Mouse (Mus musculus) forebrain, embryonic 14.5 days (tissue): ENCODE measurements around the gene Erbb2. TPM values are rescaled to one million over a fixed set of nuclear protein-coding genes. Genes with fewer than 3 reads are reported as not detected.
A peak's percentile ranks its signal among the peaks of the same experiment; 100 is the strongest.
"Not testable (repeated sequence)": the region's sequence is repeated elsewhere in the genome, so short reads cannot be mapped to it uniquely, and the experiment has no call there.

ENCODE experiments used
- ATAC-seq: fragments of 200-750 bp; cut with Nextera tagmentation; 2 replicates; pipeline ENCODE4 v1.8.0; 2017; ENCODE audit warnings: mild to moderate bottlenecking, moderate library complexity
- DNase-seq: peaks from one replicate; pipeline ENCODE4 v3.0.0-alpha.2; 2015; ENCODE audit warnings: low spot score
- H3K27ac ChIP-seq: fragments of 300-500 bp; sonication (generic); 2 replicates; pipeline ENCODE4 v1.5.1; 2014; ENCODE audit warnings: low read depth, mild to moderate bottlenecking, control low read depth, low read length, moderate library complexity
- H3K27me3 ChIP-seq: fragments of 300-500 bp; sonication (generic); replicated peaks from 2 replicates; pipeline ENCODE4 v1.6.1; 2014; ENCODE audit warnings: low read length, control low read depth, mixed read lengths; ENCODE audit not compliant: control insufficient read depth, insufficient read depth
- H3K36me3 ChIP-seq: fragments of 300-500 bp; sonication (generic); 2 replicates; pipeline ENCODE4 v1.6.1; 2014; ENCODE audit warnings: low read length, control low read depth; ENCODE audit not compliant: control insufficient read depth, insufficient read depth
- H3K4me1 ChIP-seq: fragments of 300-500 bp; sonication (generic); 2 replicates; pipeline ENCODE4 v1.6.1; 2014; ENCODE audit warnings: antibody characterized with exemption, low read length, control low read depth; ENCODE audit not compliant: control insufficient read depth, insufficient read depth
- H3K4me2 ChIP-seq: fragments of 300-500 bp; sonication (generic); 2 replicates; pipeline ENCODE4 v1.6.1; 2014; ENCODE audit warnings: mild to moderate bottlenecking, control low read depth, low read length
- H3K4me3 ChIP-seq: fragments of 300-500 bp; sonication (generic); 2 replicates; pipeline ENCODE4 v1.5.1; 2014; ENCODE audit warnings: low read depth, low read length, control low read depth
- H3K9ac ChIP-seq: fragments of 300-500 bp; sonication (generic); 2 replicates; pipeline ENCODE4 v1.6.1; 2014; ENCODE audit warnings: mild to moderate bottlenecking, low read length, control low read depth, moderate library complexity
- H3K9me3 ChIP-seq: fragments of 300-500 bp; sonication (generic); replicated peaks from 2 replicates; pipeline ENCODE4 v1.6.1; 2016; ENCODE audit warnings: low read length, control low read depth, mixed read lengths; ENCODE audit not compliant: control insufficient read depth
- WGBS: fragments of 180-500 bp; shearing (Covaris S2); extraction: QIAGEN DNeasy Blood & Tissue Kit; methylation state at CpG from one replicate; pipeline ENCODE4 v1.1.7; 2014; 5-methylcytosine and 5-hydroxymethylcytosine counted together
- polyA plus RNA-seq: library from polyadenylated mRNA; unstranded; fragments of >200 nt; fragmentation: Nextera tagmentation; extraction: Ambion mirVana; gene quantifications from 2 replicates; pipeline ENCODE4 v1.2.1, GENCODE M21; 2014

The Erbb2 gene
- polyA plus RNA-seq, 1 experiment from 2014 or later: 5.6 TPM

DNA sequence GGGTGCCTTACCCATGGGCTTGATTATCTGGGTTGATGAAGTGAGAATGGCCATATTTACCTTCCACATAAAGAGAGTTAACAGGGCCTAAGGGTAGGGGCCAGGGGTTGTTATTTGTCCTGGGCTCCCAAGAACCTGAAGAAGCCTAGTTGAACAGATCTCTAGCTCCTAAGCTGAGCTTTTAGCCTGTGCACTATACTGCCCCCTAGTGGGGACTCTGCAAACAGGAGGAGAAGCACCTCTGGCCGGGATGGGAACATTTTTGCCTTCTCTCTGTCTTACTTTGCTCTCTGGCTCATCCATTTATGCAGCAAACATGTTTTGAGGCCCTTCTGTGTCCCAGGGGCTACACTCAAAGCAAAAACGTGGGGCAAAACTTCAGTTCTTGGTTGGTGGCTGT lies 39.9 kb upstream of the Erbb2 start:
- peak overlapping the region; percentile 64 for H3K27ac ChIP-seq
- H3K4me1 ChIP-seq: peaks cover 18% of the 10 kb centered on the region
- no peak overlapping the region for H3K9ac ChIP-seq
- 2% methylated on average over 2 of the region's 2 CpGs for WGBS
- H3K36me3 ChIP-seq: peaks cover 31% of the 10 kb centered on the region
- DNase-seq (peak; percentile 82), ATAC-seq (no peak)
- no peaks in the 10 kb centered on the region for H3K9me3 ChIP-seq
- peak overlapping the region; percentile 26; the same call in 1 of the 2 replicates for H3K4me2 ChIP-seq
- no peaks in the 10 kb centered on the region for H3K27me3 ChIP-seq
- no peak overlapping the region for H3K4me3 ChIP-seq

- no peak overlapping the region for H3K4me2 ChIP-seq
- no peak overlapping the region for H3K9ac ChIP-seq
- H3K9me3 ChIP-seq: no peaks in the 10 kb centered on the region
- no peaks in the 10 kb centered on the region for H3K27me3 ChIP-seq
- H3K4me1 ChIP-seq: peaks cover 18% of the 10 kb centered on the region
- H3K36me3 ChIP-seq: peaks cover 40% of the 10 kb centered on the region
- 82% methylated on average over 6 of the region's 6 CpGs for WGBS
- no peak for ATAC-seq
- no peak for DNase-seq
- no peak overlapping the region for H3K27ac ChIP-seq
- no peak overlapping the region for H3K4me3 ChIP-seq
Observed at GRCm38 (mm10) chr11:98373244-98373643, 39.0 kb upstream of the Erbb2 start.

DNA sequence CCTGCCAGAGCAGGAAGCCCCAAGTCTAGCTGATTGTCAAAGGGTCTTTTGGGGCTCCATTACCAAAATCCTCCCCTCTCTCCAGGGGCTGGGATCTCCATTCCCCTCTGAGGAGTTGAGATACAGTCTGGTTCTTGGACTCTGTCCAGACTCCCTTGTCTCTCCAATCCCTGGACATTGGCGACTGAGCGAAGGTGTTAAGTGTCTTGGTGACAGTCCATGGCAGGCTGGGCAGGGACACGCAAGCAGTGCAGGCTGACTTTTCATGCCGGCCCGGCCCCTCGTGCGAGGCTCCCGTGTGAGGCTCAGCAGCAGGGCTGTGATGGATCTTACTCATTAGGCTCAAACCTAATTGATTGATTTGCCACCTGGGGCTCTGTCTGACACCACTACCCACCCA lies 38.0 kb upstream of the Erbb2 start:
- H3K36me3 ChIP-seq: peaks cover 50% of the 10 kb centered on the region
- no peak overlapping the region for H3K9ac ChIP-seq
- DNase-seq (peak; percentile 32), ATAC-seq (no peak)
- H3K27me3 ChIP-seq: no peaks in the 10 kb centered on the region
- 75% methylated on average over 8 of the region's 8 CpGs for WGBS
- H3K9me3 ChIP-seq: no peaks in the 10 kb centered on the region
- H3K4me3 ChIP-seq: no peak overlapping the region
- no peak overlapping the region for H3K27ac ChIP-seq
- no peak overlapping the region for H3K4me2 ChIP-seq
- peaks cover 18% of the 10 kb centered on the region for H3K4me1 ChIP-seq

DNA sequence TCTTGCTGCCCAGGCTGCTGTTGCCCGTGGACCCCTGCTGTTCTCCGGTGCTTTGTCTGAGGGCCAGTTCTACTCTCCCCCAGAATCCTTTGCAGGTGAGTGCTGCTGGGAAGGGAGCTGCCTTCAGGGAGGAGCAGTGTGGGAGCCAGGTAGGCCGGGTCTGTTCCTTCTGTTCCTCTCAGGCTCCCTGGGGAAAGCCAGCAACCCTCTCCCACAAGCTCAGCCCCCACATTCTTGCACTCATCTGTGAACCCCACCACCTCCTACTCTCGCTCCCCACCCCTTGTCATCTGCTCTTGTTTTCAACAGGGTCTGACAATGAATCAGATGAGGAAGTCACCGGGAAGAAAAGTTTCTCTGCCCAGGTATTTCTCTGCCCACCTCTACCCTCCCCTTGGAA lies 35.5 kb upstream of the Erbb2 start:
- Histone ChIP-seq H3K27me3 (no peaks in the 10 kb centered on the region), H3K4me1 (peaks cover 5% of the 10 kb centered on the region), H3K9ac (no peak overlapping the region), H3K36me3 (peaks cover 67% of the 10 kb centered on the region), H3K4me3 (no peak overlapping the region), H3K4me2 (no peak overlapping the region), H3K27ac (no peak overlapping the region), H3K9me3 (no peaks in the 10 kb centered on the region)
- 69% methylated on average over 5 of the region's 5 CpGs for WGBS
- DNase-seq: no peak
- no peak for ATAC-seq

DNA sequence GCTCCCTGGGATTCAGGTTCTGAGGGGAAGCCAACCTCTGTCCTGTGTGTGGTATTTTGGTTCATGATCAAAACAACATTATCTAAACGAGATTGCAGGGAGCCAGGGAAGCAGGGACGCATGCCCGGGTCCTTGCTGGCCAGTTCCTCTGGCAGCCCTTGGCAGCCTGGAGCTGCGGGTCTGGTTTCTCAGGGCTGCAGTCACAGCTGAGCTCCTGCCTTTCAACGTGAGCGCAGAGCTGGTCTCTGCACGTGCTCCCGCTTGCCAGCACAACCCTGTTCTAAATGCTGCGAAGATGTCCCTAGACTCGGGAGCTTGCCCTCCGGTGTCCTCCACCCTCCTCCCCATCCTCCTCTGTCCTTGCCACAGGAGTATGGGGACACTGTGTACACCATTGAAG lies 34.5 kb upstream of the Erbb2 start:
- H3K36me3 ChIP-seq: peaks cover 67% of the 10 kb centered on the region
- no peaks in the 10 kb centered on the region for H3K4me1 ChIP-seq
- H3K9me3 ChIP-seq: no peaks in the 10 kb centered on the region
- H3K9ac ChIP-seq: no peak overlapping the region
- 85% methylated on average over 11 of the region's 11 CpGs for WGBS
- H3K27me3 ChIP-seq: no peaks in the 10 kb centered on the region
- DNase-seq (no peak), ATAC-seq (no peak)
- H3K27ac ChIP-seq: no peak overlapping the region
- no peak overlapping the region for H3K4me2 ChIP-seq
- no peak overlapping the region for H3K4me3 ChIP-seq

GRCm38 (mm10) chr11:98379379-98379778 lies 32.9 kb upstream of the Erbb2 start:
- Histone ChIP-seq H3K36me3 (peaks cover 66% of the 10 kb centered on the region), H3K27me3 (no peaks in the 10 kb centered on the region), H3K9me3 (no peaks in the 10 kb centered on the region), H3K27ac (peak overlapping the region; percentile 9; the same call in 1 of the 2 replicates), H3K9ac (no peak overlapping the region), H3K4me3 (no peak overlapping the region), H3K4me1 (no peaks in the 10 kb centered on the region), H3K4me2 (no peak overlapping the region)
- 88% methylated on average over 7 of the region's 7 CpGs for WGBS
- no peak for DNase-seq
- no peak for ATAC-seq

- ATAC-seq (no peak), DNase-seq (peak; percentile 70)
- H3K9ac ChIP-seq: no peak overlapping the region
- no peak overlapping the region for H3K4me2 ChIP-seq
- H3K27ac ChIP-seq: 0 out of 2 replicates have a peak overlapping the region, but pooled peaks have one; percentile 17
- H3K4me1 ChIP-seq: no peaks in the 10 kb centered on the region
- 0 out of 2 replicates have a peak, but pooled peaks cover 2% of the 10 kb centered on the region for H3K27me3 ChIP-seq
- H3K9me3 ChIP-seq: no peaks in the 10 kb centered on the region
- H3K4me3 ChIP-seq: no peak overlapping the region
- WGBS: 67% methylated on average over 6 of the region's 6 CpGs
- H3K36me3 ChIP-seq: peaks cover 59% of the 10 kb centered on the region
Observed at GRCm38 (mm10) chr11:98380106-98380505, 32.2 kb upstream of the Erbb2 start.

DNA sequence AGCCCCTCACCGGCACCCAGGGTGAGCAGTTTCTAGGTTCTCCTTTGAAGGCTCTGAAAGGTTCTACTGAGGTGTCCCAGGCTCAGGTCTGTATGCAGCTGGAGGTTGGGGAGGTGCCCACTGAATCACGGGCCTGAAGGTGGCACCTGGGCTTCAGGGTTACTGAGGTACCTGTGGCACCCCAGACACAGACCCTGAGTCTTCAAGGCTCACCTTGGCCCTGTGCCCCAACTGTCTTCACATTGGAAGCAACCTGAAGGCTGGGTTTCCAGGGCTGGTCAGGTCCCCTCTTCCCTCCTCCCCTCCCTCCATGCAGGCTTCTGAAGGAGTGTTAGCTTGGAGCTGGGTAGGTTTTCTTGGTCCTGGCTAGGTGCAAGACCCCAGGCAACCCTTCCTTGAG lies 30.6 kb upstream of the Erbb2 start:
- WGBS: 89% methylated on average over 2 of the region's 2 CpGs
- no peaks in the 10 kb centered on the region for H3K4me1 ChIP-seq

GRCm38 (mm10) chr11:98382405-98382804 lies 29.9 kb upstream of the Erbb2 start:
- not testable (repeated sequence) for H3K4me2 ChIP-seq, H3K9me3 ChIP-seq, H3K4me3 ChIP-seq, DNase-seq, H3K9ac ChIP-seq, H3K27ac ChIP-seq, H3K4me1 ChIP-seq, ATAC-seq, H3K27me3 ChIP-seq
- 44% methylated on average over 2 of the region's 2 CpGs for WGBS
- peaks cover 36% of the 10 kb centered on the region for H3K36me3 ChIP-seq

More for the DNA sequence above, 30.6 kb upstream of the Erbb2 start:
- ATAC-seq: no peak
- no peaks in the 10 kb centered on the region for H3K9me3 ChIP-seq
- no peak overlapping the region for H3K27ac ChIP-seq
- no peak overlapping the region for H3K4me3 ChIP-seq
- H3K9ac ChIP-seq: no peak overlapping the region
- peaks cover 43% of the 10 kb centered on the region for H3K36me3 ChIP-seq
- no peak overlapping the region for H3K4me2 ChIP-seq
- DNase-seq: no peak
- 0 out of 2 replicates have a peak, but pooled peaks cover 2% of the 10 kb centered on the region for H3K27me3 ChIP-seq
